Mouse (Mus musculus) left cerebral cortex, postnatal 4 days (tissue): Measurements from ENCODE around the gene Igfbp7. TPM values are rescaled to one million over a fixed set of nuclear protein-coding genes. Genes with fewer than 3 reads are reported as not detected.

Source experiments
- total RNA-seq, 2 experiments: library from RNA; stranded (reverse); gene quantifications; 2 replicates each; pipeline ENCODE4 v1.2.3; 2021

Igfbp7 gene
- total RNA-seq, 2 experiments from 2014 or later: 35.5 to 40.3 TPM

Other genes starting within 250 kb of the Igfbp7 start
- gene Spink2, start 196.6 kb downstream of the Igfbp7 start, total RNA-seq: not detected
- 1 to 10 TPM; 6.7 to 6.8 TPM for gene Rest, start 142.6 kb downstream of the Igfbp7 start, total RNA-seq
- gene Noa1, start 98.0 kb downstream of the Igfbp7 start, total RNA-seq: 10 to 100 TPM; 27.3 to 30.0 TPM
- 10 to 100 TPM; 55.4 to 59.3 TPM for gene Polr2b, start 97.9 kb downstream of the Igfbp7 start, total RNA-seq